Mouse (Mus musculus): ENCODE measurements at regions not wholly inside any gene's neighbourhood (a gene's known extent, or its start where the extent isn't known, plus 50 kb on each side); places are given as distances from the start of the nearest gene placed in this dataset.
A peak's percentile ranks its signal among the peaks of the same experiment; 100 is the strongest.

GRCm38 (mm10) chr11:82668026-82668425, 96.1 kb downstream of the Cct6b start:
- DNase-seq = no peak

DNA sequence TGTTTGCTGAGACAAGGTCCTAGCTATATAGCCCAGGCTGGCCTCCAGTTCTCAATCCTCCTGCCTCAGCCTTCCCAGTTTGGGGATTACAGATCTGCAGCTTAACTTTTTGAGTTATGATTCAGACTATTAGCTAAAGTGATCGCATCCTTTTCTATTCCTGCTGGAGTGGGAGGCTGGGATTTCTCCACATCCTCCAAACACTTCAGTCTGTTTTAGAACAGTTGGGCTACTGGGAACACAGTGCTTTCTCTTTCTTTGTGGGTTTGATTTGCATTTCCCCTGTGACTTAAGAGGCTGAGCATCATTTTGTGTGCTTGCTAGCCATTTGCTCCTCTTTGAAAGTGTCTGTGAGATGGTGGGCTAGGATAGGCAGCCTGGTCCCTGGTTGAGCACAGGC, 100.0 kb downstream of the Cct6b start:
- DNase-seq = no peak

DNA sequence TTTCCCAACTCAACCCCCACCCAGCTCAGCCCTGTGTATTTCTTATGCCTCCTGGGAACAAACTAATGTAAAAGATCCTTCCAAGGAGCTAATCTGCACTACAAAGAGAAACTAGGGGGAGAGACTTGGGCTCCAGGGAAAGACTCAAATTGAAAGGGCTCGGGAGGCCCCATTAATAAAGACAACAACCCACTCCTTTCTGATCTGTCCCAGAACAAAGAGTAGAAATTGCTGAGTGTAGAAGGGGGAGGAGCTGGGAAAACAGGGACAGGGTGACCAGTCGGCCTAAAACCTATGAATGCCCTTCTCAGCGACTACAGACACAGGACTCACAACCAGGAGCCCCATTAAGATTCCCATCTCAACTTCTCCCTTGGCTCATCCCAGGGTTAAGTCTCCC, 102.0 kb downstream of the Cct6b start:
- no peak for DNase-seq

- DNase-seq = peak; percentile 10
Observed at GRCm38 (mm10) chr11:82651751-82652150, 112.4 kb downstream of the Cct6b start.

DNA sequence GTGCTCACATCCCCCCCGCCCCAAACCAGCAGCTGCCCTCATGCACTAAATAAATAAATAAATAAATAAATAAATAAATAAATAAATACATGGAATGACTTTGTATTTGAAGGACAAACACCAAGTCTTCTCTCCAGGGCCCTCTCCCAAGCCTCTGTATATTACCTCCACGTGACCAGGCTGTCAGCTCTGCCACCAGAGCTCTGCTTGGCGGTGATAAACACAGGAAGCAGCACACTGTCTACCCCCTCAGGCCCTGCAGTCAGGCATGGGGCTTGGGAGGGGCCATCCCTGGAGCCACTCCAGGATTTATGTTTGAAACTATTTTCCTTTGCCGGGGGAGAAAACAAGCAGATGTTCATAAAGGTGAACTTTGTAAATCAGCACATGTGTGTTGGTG, 125.6 kb downstream of the Cct6b start:
- peak; percentile 8 for DNase-seq

- DNase-seq = no peak
Observed at GRCm38 (mm10) chr11:82632191-82632590, 131.9 kb downstream of the Cct6b start.

DNA sequence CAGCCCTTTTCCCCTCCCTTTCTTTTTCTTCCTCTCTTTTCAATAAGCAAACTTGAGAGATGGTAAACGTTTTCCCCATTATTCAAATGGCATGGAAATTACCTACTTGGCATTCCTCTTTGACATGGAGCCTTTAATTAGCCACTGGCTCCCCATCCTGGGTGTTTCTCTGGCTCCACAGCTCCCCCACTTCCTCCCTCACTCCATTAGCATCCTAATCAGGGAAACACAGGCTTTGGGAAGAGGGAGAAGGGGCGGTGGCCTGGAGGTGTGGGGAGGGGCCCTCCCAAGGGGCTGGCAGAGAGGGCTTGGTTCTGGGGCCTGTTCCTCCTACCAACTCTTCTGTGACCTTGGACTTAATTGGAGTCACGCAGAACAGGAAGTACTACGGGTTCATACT, 132.7 kb downstream of the Cct6b start:
- no peak for DNase-seq

DNA sequence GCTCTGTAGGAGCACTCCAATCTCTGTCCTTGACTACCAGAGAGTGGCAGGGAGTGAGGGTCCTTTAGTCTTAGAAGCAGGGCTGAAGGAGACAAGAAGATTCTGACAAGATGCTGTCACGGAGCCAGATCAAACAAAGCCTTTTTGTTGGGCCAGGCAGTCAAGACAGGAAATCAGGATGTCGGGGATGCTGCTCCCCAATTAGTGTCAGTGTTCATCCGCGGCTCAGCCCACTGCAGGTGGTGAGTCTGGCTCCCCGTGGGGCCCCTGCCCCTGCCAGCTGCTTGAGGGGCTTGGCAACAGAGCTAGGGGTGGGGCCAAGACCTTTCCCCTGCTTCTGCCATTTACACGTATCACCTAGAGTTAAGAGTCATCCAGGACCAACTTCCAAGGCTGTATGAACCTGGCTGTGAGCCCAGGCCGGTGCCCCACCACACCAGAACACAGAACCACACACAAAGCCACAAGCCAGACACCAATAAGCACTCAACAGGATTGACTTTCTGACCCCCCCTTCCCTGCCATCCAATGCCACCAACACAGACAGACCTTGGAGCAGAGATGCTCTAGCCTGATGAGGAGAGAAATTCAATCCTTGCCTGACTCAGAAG, 137.5 kb downstream of the Cct6b start:
- no peak for DNase-seq

DNA sequence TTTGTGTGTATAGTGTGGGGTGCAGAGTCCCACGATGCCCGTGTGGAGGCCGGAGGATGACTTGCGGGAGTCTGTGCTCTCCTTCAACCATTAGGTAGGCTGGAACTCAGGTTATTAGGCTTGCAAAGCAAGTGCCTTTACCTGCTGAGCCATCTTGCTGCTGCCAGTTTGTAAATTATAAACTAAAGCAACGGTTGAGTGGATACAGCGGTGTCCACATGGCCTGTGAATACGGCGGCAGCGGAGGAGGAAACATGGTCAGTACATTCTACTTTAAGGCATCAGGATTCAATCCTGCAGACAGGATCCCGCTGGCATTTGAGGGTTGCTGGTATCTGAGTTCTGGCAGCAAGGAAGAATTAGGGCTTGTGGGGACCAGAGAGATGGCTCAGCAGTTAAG, 143.1 kb downstream of the Cct6b start:
- DNase-seq = no peak

GRCm38 (mm10) chr11:82619418-82619817, 144.7 kb downstream of the Cct6b start:
- no peak for DNase-seq

DNA sequence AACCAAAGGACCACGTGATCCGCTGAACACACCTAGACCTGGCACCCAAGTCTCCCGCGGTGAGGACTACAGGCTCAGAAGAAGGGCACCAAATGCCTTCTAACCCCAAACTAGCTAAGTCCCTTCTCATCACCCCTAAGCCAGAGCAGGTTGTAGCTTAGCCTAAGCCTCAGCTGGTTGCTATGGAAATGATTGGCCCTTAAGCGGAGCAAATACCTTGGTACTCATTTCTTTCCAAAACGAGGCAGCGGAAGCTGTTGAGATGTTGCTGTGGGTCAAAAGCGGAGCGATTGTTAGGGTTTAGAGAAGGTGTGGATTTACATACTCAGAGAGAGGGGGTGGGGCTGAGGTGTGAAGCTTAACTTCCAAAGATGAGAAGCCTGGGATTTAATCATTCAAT, 145.7 kb downstream of the Cct6b start:
- DNase-seq = no peak

- DNase-seq = no peak
Observed at GRCm38 (mm10) chr11:82616856-82617255, 147.3 kb downstream of the Cct6b start.

DNA sequence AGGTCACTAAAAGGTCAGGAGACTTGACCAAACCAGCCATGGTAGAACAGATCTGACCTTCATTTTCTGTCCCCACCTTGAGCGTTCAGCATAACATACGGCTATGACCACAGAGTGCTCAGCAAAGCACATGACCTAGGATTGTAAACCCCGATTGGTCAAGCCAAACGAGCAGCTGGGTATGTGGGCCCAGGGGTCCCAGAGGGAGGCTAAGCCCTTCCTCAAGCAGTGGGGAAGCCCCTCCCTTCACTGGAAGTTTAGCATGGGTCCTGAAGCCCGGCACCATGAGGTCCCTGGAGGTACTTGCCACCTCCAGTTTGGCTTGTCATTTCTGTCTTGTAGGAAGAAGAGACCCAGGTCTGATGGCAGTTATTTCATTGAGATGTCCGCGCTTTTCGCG, 149.8 kb downstream of the Cct6b start:
- no peak for DNase-seq

- DNase-seq = peak; percentile 74
Observed at GRCm38 (mm10) chr11:82613503-82613902, 150.6 kb downstream of the Cct6b start.

DNA sequence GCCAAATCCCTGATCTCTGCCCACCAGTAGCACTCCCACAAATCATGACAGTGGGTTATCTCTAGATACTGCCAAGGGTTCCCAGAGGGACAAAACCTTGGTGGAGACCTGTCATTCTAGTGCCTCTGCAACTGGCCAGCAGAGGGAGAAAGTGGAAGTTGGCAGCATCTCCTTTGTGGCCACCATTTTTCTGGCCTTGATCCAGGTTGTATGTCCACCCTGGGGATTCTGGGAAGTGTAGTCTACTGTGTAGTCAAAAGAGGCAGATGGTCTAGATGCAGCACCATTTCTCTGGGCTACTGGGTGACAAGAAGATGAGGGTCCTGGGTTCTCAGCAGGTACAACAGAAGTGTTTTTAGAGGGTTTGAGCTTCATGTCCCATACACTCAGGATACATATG, 152.1 kb downstream of the Cct6b start:
- DNase-seq = peak; percentile 84

DNA sequence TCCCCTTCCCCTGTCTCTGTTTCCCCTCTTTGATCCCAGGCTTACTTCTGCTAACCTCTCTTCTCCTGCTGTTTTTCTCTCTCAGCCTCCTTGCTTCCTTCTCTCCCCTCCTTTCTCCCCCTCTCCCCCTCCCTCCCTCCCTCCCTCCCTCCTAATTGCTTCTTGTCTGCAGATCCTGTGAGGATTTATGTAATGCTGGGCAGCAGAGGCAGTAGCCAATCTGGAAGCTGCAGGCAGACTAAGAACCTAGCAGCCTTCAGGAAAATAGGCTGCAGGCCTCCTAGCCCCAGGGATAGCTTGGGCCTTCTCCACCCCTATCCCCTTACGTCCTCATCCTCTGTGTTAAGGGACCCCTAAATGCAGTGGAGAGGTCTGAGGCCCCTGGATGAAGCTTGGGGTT, 155.2 kb downstream of the Cct6b start:
- DNase-seq = no peak

DNA sequence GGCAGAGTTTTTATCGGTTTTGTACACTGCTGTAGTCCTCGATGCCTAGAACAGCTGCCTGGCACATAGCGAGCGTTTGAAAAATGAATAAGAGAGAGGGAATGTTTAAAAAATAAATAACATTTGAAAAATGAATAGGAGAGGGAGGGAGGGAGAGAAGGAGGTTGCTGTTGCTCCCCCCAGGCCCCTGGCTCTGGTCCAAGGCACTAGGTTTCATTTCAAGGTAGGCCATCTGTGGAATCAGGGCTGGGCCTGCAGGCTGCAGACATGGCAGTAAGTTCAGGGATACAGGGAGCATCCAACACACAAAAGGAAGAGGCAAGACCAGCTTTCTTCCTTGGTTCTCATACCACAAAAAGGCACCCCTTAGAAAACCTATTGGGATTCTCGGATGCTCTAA, 156.5 kb downstream of the Cct6b start:
- no peak for DNase-seq

DNA sequence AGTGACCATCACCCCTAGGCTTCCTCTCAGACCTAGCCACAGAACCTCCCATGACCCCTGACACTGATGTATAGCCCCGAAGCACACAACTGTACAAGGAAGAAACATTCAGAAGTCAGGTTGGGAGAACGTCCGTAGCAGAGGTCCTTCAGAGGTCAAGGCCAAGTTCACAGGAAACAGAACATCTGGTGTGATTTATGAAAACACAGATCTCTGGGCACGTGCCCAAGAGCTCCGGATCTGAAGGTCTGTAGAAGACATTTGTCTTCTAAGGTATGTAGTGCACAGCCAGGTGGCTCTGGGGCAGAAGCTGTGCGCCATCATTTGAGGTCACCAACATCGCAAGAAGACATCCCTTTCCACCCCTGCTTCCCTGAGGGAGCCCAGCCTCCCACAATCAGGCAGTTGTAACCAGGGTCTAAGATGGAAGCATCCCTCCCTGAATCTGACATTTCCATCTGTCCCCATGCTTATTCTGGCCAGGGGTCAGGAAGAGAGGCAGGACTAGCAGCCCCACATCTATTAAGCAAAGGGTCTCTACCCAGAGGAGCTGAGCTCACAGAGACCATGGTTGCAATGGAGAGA, 159.8 kb downstream of the Cct6b start:
- no peak for DNase-seq

DNA sequence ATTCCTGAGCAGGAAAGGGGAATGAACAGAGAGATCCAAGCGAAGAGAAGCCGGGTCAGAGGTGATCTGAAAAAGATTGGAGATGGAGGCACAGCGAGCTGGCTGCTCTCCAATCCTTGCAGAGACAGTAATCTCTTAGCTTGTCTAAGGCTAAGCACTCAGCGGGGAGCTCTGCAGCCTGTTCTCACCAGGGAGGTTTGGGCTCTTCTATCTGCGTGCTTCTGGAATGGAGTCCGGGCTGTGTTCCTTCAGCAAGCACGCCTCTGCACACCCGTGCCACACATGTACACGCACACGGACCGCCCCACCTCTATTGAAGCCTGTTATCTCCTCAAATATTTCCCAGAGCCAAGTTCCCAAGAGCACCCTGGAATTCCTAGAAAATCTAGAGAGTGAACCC, 161.3 kb downstream of the Cct6b start:
- no peak for DNase-seq

- DNase-seq = no peak
Observed at GRCm38 (mm10) chr11:82602250-82602649, 161.9 kb downstream of the Cct6b start.

GRCm38 (mm10) chr11:82600151-82600550, 164.0 kb downstream of the Cct6b start:
- no peak for DNase-seq

DNA sequence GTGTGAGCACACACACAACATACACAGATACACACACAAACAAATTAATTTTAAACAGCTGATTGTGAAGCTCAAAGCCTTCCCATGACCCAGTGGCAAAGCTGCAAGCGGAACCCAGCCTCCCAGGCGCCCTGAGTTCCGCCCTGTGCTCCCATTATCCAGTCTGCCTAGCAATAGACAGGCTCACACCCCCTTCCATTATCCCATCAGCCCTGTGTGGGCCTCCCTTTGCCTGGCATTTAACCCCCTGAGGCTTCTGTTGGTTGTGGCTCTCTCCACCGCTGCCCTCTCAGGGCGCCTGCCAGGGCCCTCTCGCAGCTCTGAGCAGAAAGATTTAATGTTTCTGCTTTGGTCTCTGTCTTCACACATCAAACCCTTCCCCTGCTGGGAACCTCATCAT, 166.4 kb downstream of the Cct6b start:
- DNase-seq = no peak

DNA sequence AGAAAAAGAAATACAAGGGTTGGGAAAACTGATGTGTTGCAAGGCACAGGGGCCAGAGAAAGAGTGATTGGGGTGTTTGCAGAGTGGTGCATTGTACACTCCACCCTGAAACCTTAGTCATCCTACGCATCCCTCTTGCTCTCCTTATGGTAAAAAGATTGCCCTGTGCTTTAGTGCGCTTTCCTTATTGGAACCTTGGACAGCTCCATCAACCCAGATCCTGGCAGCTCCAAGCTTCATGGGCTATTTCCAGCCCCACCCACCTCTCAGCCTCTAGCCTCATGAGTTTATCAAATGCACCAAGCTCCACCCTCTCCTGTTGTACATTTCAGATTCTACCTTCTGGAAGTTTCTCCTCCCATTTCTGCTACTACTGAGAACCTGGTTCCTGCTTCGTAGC, 167.3 kb downstream of the Cct6b start:
- no peak for DNase-seq

- DNase-seq = no peak
Observed at GRCm38 (mm10) chr11:82589761-82590160, 174.4 kb downstream of the Cct6b start.

GRCm38 (mm10) chr11:82588744-82589143, 175.4 kb downstream of the Cct6b start:
- no peak for DNase-seq
